Mouse (Mus musculus): ENCODE measurements at regions not wholly inside any gene's neighbourhood (a gene's known extent, or its start where the extent isn't known, plus 50 kb on each side); places are given as distances from the start of the nearest gene placed in this dataset.

DNA sequence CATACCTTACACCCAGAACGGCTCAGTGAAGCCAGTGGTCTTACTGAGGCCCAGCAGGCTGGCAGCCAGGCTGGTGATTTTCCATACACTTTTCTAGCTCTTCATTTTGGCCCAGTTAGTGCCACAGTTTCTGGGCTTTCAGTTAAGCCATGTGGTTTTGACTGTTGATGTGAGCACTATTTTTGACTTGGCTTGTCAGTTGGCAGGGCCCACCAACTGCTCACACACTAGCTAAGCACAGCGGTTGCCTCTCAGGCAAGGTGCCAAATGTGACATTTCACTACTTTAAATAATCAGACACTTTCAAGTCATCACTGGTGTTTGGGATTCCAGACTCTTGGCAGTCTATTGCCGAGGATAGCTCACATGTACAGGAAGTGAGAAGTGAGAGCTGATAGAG is 399.0 kb upstream of the Chrm2 start:
- TF ChIP-seq CTCF (conservative IDR thresholded peaks at IDR 0.05; ENCODE audit: low read length), result no peak
- no peak for TF ChIP-seq POU5F1 (IDR thresholded peaks at IDR 0.05; ENCODE audit: borderline replicate concordance, low read length)

All from E14TG2a.4 (cell line).